Mouse (Mus musculus) forebrain, embryonic 11.5 days (tissue): ENCODE results near the gene Soat1. TPM values are rescaled to one million over a fixed set of nuclear protein-coding genes. Genes with fewer than 3 reads are reported as not detected.

Source experiments
- ATAC-seq: fragments of 200-750 bp; cut with Nextera tagmentation; replicated peaks from 2 replicates; pipeline ENCODE4 v1.8.0; 2017; ENCODE audit warnings: moderate TSS enrichment; ENCODE audit not compliant: low FRiP score
- DNase-seq: peaks from one replicate; pipeline ENCODE4 v3.0.0-alpha.2; 2017; ENCODE audit warnings: low spot score
- H3K27ac ChIP-seq: fragments of 300-500 bp; sonication (generic); 2 replicates; pipeline ENCODE4 v1.5.1; 2014; ENCODE audit warnings: low read depth, low read length
- H3K27me3 ChIP-seq: fragments of 300-500 bp; sonication (generic); 2 replicates; pipeline ENCODE4 v1.6.1; 2014; ENCODE audit warnings: mild to moderate bottlenecking, low read length, mixed read lengths; ENCODE audit not compliant: control insufficient read depth, insufficient read depth
- H3K36me3 ChIP-seq: fragments of 300-500 bp; sonication (generic); 2 replicates; pipeline ENCODE4 v1.6.1; 2014; ENCODE audit warnings: mild to moderate bottlenecking, low read length, moderate library complexity, mixed read lengths; ENCODE audit not compliant: control insufficient read depth, insufficient read depth
- H3K4me1 ChIP-seq: fragments of 300-500 bp; sonication (generic); replicated peaks from 2 replicates; pipeline ENCODE4 v1.6.1; 2014; ENCODE audit warnings: low read length, mixed read lengths; ENCODE audit not compliant: control insufficient read depth, insufficient read depth
- H3K4me2 ChIP-seq: fragments of 300-500 bp; sonication (generic); 2 replicates; pipeline ENCODE4 v1.6.1; 2014; ENCODE audit warnings: low read depth, mild to moderate bottlenecking, low read length, moderate library complexity, mixed read lengths; ENCODE audit not compliant: severe bottlenecking
- H3K4me3 ChIP-seq: fragments of 300-500 bp; sonication (generic); 2 replicates; pipeline ENCODE4 v1.5.1; 2014; ENCODE audit warnings: low read depth, low read length
- H3K9ac ChIP-seq: fragments of 300-500 bp; sonication (generic); 2 replicates; pipeline ENCODE4 v1.6.1; 2014; ENCODE audit warnings: low read length
- H3K9me3 ChIP-seq: fragments of 300-500 bp; sonication (generic); 2 replicates; pipeline ENCODE4 v1.6.1; 2016; ENCODE audit warnings: low read length, mixed read lengths; ENCODE audit not compliant: control insufficient read depth
- WGBS: fragments of 180-500 bp; shearing (Covaris S2); extraction: QIAGEN DNeasy Blood & Tissue Kit; methylation state at CpG from one replicate; pipeline ENCODE4 v1.1.7; 2014; 5-methylcytosine and 5-hydroxymethylcytosine counted together
- polyA plus RNA-seq: library from polyadenylated mRNA; unstranded; fragments of >200 nt; fragmentation: Nextera tagmentation; extraction: Ambion mirVana; gene quantifications from 2 replicates; pipeline ENCODE4 v1.2.1, GENCODE M21; 2014

The Soat1 gene
- polyA plus RNA-seq, 1 experiment from 2014 or later: 25.8 TPM

DNA sequence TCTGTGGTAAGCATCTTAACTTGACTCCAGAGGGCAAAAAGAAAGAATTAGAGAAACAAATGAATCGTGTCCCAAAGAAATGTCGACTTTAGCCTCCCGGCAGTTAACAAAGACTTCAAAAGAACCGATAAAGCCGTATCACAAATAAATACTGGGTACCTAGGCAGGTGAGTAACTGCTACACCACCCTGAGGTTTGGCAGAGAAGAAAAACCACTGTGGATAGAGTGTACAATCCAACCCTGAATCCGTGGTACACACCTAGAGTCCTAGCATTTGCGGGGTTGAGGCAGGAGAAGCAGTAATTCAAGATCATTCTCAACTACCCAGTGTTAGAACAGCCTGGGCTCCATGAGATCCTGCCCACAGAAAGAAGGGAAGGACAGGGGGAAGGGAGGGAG, 2.2 kb downstream of the Soat1 start:
- H3K27ac ChIP-seq: no peak overlapping the region
- H3K4me2 ChIP-seq: no peak overlapping the region
- WGBS: 90% methylated on average over 7 of the region's 7 CpGs
- no peak overlapping the region for H3K4me3 ChIP-seq
- no peaks in the 10 kb centered on the region for H3K36me3 ChIP-seq
- H3K9me3 ChIP-seq: no peaks in the 10 kb centered on the region
- ATAC-seq: no peak
- no peaks in the 10 kb centered on the region for H3K4me1 ChIP-seq
- DNase-seq: no peak
- no peaks in the 10 kb centered on the region for H3K27me3 ChIP-seq
- H3K9ac ChIP-seq: no peak overlapping the region

- no peak overlapping the region for H3K9ac ChIP-seq
- ATAC-seq: no peak
- WGBS: 92% methylated on average over 3 of the region's 3 CpGs
Measured at GRCm38 (mm10) chr1:156471071-156471470, 3.1 kb downstream of the Soat1 start.

DNA sequence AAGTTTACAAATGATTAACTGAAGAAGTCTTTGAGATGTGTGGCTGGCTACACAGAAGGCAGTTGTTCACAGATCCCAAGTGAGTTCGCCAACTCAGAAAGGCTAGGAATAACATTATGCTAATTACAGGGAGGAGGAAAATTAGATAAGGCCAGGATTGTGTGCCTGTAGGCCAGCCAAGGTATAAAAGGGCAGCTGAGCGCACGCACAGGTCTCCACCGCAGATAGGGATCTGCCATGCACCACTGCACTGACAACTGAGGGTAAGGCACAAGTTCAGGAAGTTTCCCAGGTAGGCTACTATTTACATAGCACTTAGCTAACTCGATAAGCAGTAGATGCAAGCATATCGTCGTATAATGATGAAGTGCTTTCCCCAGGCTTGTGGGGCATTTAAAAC, 3.6 kb downstream of the Soat1 start:
- DNase-seq (no peak), ATAC-seq (no peak)
- no peak overlapping the region for H3K9ac ChIP-seq
- H3K4me3 ChIP-seq: no peak overlapping the region
- WGBS: 85% methylated on average over 7 of the region's 7 CpGs
- no peaks in the 10 kb centered on the region for H3K9me3 ChIP-seq
- no peaks in the 10 kb centered on the region for H3K27me3 ChIP-seq
- peaks cover 5% of the 10 kb centered on the region; the same call in 1 of the 2 replicates for H3K36me3 ChIP-seq
- no peaks in the 10 kb centered on the region for H3K4me1 ChIP-seq
- no peak overlapping the region for H3K4me2 ChIP-seq
- H3K27ac ChIP-seq: no peak overlapping the region

More at GRCm38 (mm10) chr1:156471071-156471470, 3.1 kb downstream of the Soat1 start:
- Histone ChIP-seq H3K9me3 (no peaks in the 10 kb centered on the region), H3K27me3 (no peaks in the 10 kb centered on the region), H3K36me3 (peaks cover 3% of the 10 kb centered on the region; the same call in 1 of the 2 replicates), H3K4me2 (no peak overlapping the region), H3K4me1 (no peaks in the 10 kb centered on the region), H3K4me3 (no peak overlapping the region), H3K27ac (no peak overlapping the region)
- DNase-seq: no peak

GRCm38 (mm10) chr1:156468576-156468975, 5.6 kb downstream of the Soat1 start:
- no peak overlapping the region for H3K4me2 ChIP-seq
- no peaks in the 10 kb centered on the region for H3K4me1 ChIP-seq
- H3K27ac ChIP-seq: no peak overlapping the region
- DNase-seq: no peak
- no peak for ATAC-seq
- peaks cover 5% of the 10 kb centered on the region; the same call in 1 of the 2 replicates for H3K36me3 ChIP-seq
- no peaks in the 10 kb centered on the region for H3K27me3 ChIP-seq
- no peak overlapping the region for H3K9ac ChIP-seq
- H3K9me3 ChIP-seq: no peaks in the 10 kb centered on the region
- H3K4me3 ChIP-seq: no peak overlapping the region
- WGBS: 89% methylated on average over 3 of the region's 3 CpGs

- no peak overlapping the region for H3K9ac ChIP-seq
- H3K36me3 ChIP-seq: peaks cover 5% of the 10 kb centered on the region; the same call in 1 of the 2 replicates
- no peak for ATAC-seq
- H3K4me3 ChIP-seq: no peak overlapping the region
- no peaks in the 10 kb centered on the region for H3K9me3 ChIP-seq
- no peaks in the 10 kb centered on the region for H3K27me3 ChIP-seq
- no peak overlapping the region for H3K27ac ChIP-seq
- no peak overlapping the region for H3K4me2 ChIP-seq
- no peak for DNase-seq
- H3K4me1 ChIP-seq: no peaks in the 10 kb centered on the region
- WGBS: 90% methylated on average over 12 of the region's 12 CpGs
Measured at GRCm38 (mm10) chr1:156467655-156468255, 6.4 kb downstream of the Soat1 start.

- H3K4me1 ChIP-seq: no peaks in the 10 kb centered on the region
- no peak overlapping the region for H3K9ac ChIP-seq
- no peaks in the 10 kb centered on the region for H3K27me3 ChIP-seq
- no peak for ATAC-seq
- H3K4me2 ChIP-seq: no peak overlapping the region
- H3K36me3 ChIP-seq: peaks cover 5% of the 10 kb centered on the region; the same call in 1 of the 2 replicates
- WGBS: 89% methylated on average over 9 of the region's 9 CpGs
- no peaks in the 10 kb centered on the region for H3K9me3 ChIP-seq
- no peak overlapping the region for H3K27ac ChIP-seq
- no peak for DNase-seq
- no peak overlapping the region for H3K4me3 ChIP-seq
Measured at GRCm38 (mm10) chr1:156464963-156465362, 9.2 kb downstream of the Soat1 start.

DNA sequence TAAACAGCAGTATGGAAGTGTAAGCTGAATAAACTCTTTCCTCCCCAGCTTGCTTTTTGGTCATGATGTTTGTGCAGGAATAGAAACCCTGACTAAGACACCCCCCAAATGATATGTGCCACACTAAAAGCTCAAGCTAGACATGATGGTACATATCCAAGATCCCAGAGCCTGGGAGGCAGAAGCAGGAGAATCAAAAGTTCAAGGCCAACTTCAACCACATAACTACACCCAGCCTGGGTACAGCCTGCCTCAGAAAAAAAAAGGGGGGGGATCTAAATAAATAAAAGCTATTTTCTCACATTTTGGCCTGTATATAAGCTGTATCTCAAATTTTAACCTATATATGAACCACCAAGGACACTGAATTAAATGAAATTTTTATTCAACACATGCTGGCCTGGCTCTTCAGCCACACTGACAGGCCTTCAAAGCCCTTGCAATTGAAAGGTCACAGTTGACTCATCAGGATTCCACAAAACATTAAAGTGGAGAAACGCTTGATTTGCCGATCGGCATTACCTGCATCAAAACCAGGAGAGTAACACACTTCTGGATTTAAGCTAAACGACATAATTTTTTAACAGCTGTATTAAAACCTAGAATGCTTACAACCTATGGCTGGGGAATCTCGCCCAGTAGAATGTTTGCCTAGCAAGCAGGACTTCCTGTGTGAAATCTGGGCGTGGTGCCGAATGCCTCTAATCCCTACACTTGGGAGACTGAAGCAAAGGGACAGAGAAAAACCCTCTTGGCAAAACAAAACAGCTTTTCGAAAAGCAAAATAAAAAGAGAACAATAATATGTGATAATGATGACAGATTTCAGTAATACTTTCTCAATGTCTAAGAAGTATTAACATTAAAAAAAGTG, 9.9 kb downstream of the Soat1 start:
- Histone ChIP-seq H3K4me2 (no peak overlapping the region), H3K27me3 (no peaks in the 10 kb centered on the region), H3K9me3 (no peaks in the 10 kb centered on the region), H3K4me1 (no peaks in the 10 kb centered on the region), H3K27ac (no peak overlapping the region), H3K36me3 (peaks cover 5% of the 10 kb centered on the region; the same call in 1 of the 2 replicates), H3K9ac (no peak overlapping the region), H3K4me3 (no peak overlapping the region)
- no peak for DNase-seq
- no peak for ATAC-seq
- WGBS: 89% methylated on average over 8 of the region's 8 CpGs

DNA sequence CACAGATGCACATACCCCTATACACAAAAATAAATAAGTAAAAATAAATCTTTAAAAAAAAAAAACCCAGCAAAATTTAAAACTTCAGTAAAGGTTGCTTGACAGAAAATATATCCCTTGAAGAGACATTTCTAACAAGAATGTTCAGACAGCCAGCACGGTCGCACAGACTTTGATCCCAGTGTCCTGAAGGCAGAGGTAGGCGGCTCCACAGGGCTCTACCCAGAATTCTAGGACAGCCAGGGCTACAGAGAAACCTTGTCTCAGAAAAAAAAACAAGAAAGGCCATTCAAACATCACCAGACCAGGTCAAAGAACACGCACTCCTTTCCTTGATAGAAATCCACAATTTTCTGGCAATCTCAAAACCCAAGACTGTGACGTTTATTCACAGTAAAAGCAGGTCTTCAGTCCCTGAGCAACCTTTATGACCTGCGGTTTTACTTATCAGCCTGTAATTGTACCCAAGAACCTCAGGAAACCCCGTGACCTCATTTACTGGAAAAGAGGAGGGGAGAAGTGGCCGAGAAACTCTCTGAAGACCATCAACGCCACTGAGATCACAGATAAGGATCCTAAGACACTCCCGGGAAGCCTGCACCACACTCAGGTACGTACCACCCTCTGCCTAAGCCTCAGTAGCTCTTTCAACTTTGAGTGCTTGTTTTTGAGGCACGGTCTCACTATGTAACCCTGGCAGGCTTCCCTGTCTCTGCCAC, 11.7 kb downstream of the Soat1 start:
- DNase-seq (no peak), ATAC-seq (no peak)
- Histone ChIP-seq H3K36me3 (peaks cover 5% of the 10 kb centered on the region; the same call in 1 of the 2 replicates), H3K4me2 (no peak overlapping the region), H3K27ac (no peak overlapping the region), H3K4me3 (no peak overlapping the region), H3K9me3 (no peaks in the 10 kb centered on the region), H3K9ac (no peak overlapping the region), H3K27me3 (no peaks in the 10 kb centered on the region), H3K4me1 (no peaks in the 10 kb centered on the region)
- 87% methylated on average over 12 of the region's 12 CpGs for WGBS
